Mouse (Mus musculus) intestine, postnatal 0 days (tissue): ENCODE results near the gene Ccdc13. TPM values are rescaled to one million over a fixed set of nuclear protein-coding genes. Genes with fewer than 3 reads are reported as not detected.

Source experiments
- ATAC-seq: fragments of 200-750 bp; cut with Nextera tagmentation; 2 replicates; pipeline ENCODE4 v1.8.0; 2017; ENCODE audit warnings: mild to moderate bottlenecking, moderate TSS enrichment, moderate library complexity
- H3K27ac ChIP-seq: fragments of 300-500 bp; sonication (generic); 2 replicates; pipeline ENCODE4 v1.5.1; 2014; ENCODE audit warnings: mild to moderate bottlenecking, low read depth, low read length, moderate library complexity
- H3K27me3 ChIP-seq: fragments of 300-500 bp; sonication (generic); replicated peaks from 2 replicates; pipeline ENCODE4 v1.6.1; 2014; ENCODE audit warnings: low read length, mixed read lengths; ENCODE audit not compliant: control insufficient read depth, insufficient read depth
- H3K36me3 ChIP-seq: fragments of 300-500 bp; sonication (generic); 2 replicates; pipeline ENCODE4 v1.6.1; 2014; ENCODE audit warnings: mild to moderate bottlenecking, moderate library complexity; ENCODE audit not compliant: control insufficient read depth, insufficient read depth
- H3K4me1 ChIP-seq: fragments of 300-500 bp; sonication (generic); replicated peaks from 2 replicates; pipeline ENCODE4 v1.6.1; 2014; ENCODE audit warnings: antibody characterized with exemption, low read length, mixed read lengths; ENCODE audit not compliant: control insufficient read depth, insufficient read depth
- H3K4me2 ChIP-seq: fragments of 300-500 bp; sonication (generic); replicated peaks from 2 replicates; pipeline ENCODE4 v1.6.1; 2014; ENCODE audit warnings: low read depth, mild to moderate bottlenecking, moderate library complexity
- H3K4me3 ChIP-seq: fragments of 300-500 bp; sonication (generic); 2 replicates; pipeline ENCODE4 v1.5.1; 2014; ENCODE audit warnings: low read depth, low read length
- H3K9ac ChIP-seq: fragments of 300-500 bp; sonication (generic); 2 replicates; pipeline ENCODE4 v1.6.1; 2014; ENCODE audit warnings: mild to moderate bottlenecking, low read depth, low read length
- H3K9me3 ChIP-seq: fragments of 300-500 bp; sonication (generic); 2 replicates; pipeline ENCODE4 v1.6.1; 2016; ENCODE audit warnings: mixed run types; ENCODE audit not compliant: control insufficient read depth
- CTCF ChIP-seq: sonication (generic); IDR thresholded peaks from 2 replicates; pipeline ENCODE4 v1.5.1; 2016; ENCODE audit warnings: low read depth, mild to moderate bottlenecking, control low read depth, antibody characterized with exemption, moderate library complexity
- WGBS: fragments of 180-500 bp; shearing (Covaris S2); extraction: QIAGEN DNeasy Blood & Tissue Kit; methylation state at CpG from one replicate; pipeline ENCODE4 v1.1.7; 2014; 5-methylcytosine and 5-hydroxymethylcytosine counted together
- polyA plus RNA-seq: library from polyadenylated mRNA; unstranded; fragments of >200 nt; fragmentation: Nextera tagmentation; extraction: Ambion mirVana; gene quantifications from 2 replicates; pipeline ENCODE4 v1.2.1, GENCODE M21; 2015

Ccdc13 gene
- polyA plus RNA-seq, 1 experiment from 2014 or later = 0.31 TPM

GRCm38 (mm10) chr9:121854246-121854645 is 15.0 kb upstream of the Ccdc13 start:
- Histone ChIP-seq H3K9me3 (no peaks in the 10 kb centered on the region), H3K4me1 (no peaks in the 10 kb centered on the region), H3K4me2 (no peak overlapping the region), H3K27ac (no peak overlapping the region), H3K36me3 (peaks cover 17% of the 10 kb centered on the region), H3K27me3 (no peaks in the 10 kb centered on the region), H3K9ac (no peak overlapping the region), H3K4me3 (no peak overlapping the region)
- no peak for TF ChIP-seq CTCF
- ATAC-seq = no peak
- WGBS = 70% methylated on average over 3 of the region's 3 CpGs

DNA sequence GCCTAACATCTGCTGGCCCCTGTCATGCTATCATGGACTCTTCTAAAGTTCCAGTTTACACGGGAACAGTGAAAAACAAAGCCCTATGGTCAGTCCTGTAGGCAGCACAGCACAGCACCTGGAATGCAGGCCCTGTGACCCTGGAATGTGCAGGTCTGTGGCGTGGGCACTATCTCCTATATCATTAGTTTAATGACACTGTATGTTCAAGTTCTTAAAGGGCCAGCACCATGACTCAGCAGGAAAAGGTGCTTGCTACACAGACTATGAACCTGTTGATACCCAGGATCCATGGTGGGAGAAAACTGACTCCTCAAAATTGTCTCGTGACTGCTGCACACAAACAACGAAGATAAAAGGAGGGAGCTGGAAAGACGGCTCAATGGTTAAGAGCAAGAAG is 8.6 kb upstream of the Ccdc13 start:
- H3K4me1 ChIP-seq = no peaks in the 10 kb centered on the region
- no peak overlapping the region for H3K27ac ChIP-seq
- no peak overlapping the region for H3K4me2 ChIP-seq
- no peaks in the 10 kb centered on the region for H3K9me3 ChIP-seq
- no peak for ATAC-seq
- no peak for TF ChIP-seq CTCF
- peaks cover 25% of the 10 kb centered on the region for H3K36me3 ChIP-seq
- H3K27me3 ChIP-seq = no peaks in the 10 kb centered on the region
- H3K4me3 ChIP-seq = no peak overlapping the region
- WGBS = 58% methylated on average over 5 of the region's 5 CpGs
- no peak overlapping the region for H3K9ac ChIP-seq

DNA sequence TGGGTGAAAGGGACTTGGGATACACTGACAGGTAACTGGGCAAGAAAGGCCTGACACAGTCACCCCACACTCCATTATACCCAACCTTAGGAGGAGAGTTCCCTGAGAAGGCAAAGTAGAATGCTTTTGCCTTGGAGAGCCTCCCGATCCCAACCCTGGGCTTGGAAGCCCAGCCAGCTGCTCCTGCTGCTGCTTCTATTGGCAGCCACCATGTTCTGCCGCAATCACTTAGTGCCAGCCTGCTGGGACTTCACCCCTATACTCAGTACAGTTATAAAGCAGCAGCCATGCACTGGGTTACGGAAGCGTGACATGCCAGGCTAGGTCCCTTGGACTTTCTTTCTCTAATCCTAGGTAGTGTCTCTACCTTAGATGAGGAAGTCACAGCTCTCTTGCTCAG is 7.9 kb upstream of the Ccdc13 start:
- Histone ChIP-seq H3K9ac (no peak overlapping the region), H3K4me1 (no peaks in the 10 kb centered on the region), H3K27me3 (no peaks in the 10 kb centered on the region), H3K4me2 (no peak overlapping the region), H3K27ac (no peak overlapping the region), H3K36me3 (peaks cover 24% of the 10 kb centered on the region), H3K4me3 (no peak overlapping the region), H3K9me3 (no peaks in the 10 kb centered on the region)
- ATAC-seq = no peak
- no peak for TF ChIP-seq CTCF
- 90% methylated on average over 4 of the region's 4 CpGs for WGBS

DNA sequence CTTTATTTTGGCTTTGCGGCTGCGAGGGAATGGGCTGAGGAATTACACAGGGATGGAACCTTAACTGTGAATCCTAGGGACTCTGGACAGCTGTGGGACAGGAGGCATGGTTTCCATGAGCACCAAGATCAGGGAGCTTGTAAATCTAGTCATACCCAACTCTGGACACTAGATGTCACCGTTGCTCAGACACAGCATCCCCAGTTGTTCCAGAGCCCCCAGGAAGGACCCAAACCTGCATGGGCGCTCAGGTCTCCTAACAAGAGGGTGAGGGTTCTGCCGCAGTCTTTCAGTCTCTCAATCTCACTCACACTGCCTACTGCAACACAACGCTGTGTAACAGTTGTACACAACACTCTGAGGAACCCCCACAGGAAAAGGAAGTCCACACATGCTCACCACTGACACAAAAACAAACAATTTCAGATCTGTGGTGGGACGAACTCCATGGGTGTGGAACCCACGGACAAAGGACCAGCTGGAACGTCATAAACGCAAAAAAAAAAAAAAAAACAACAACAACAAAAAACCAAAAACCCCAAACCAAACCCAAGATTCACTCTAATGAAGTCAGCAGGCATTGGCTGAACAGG is 7.4 kb upstream of the Ccdc13 start:
- no peaks in the 10 kb centered on the region for H3K27me3 ChIP-seq
- H3K4me2 ChIP-seq = no peak overlapping the region
- 36% methylated on average over 10 of the region's 10 CpGs for WGBS
- H3K27ac ChIP-seq = no peak overlapping the region
- H3K36me3 ChIP-seq = peaks cover 21% of the 10 kb centered on the region
- H3K9me3 ChIP-seq = no peaks in the 10 kb centered on the region
- no peak overlapping the region for H3K9ac ChIP-seq
- no peak for ATAC-seq
- peak; percentile 85 for TF ChIP-seq CTCF
- no peak overlapping the region for H3K4me3 ChIP-seq
- no peaks in the 10 kb centered on the region for H3K4me1 ChIP-seq

- no peak overlapping the region for H3K4me2 ChIP-seq
- WGBS = 89% methylated on average over 2 of the region's 2 CpGs
- no peak overlapping the region for H3K4me3 ChIP-seq
Observed at GRCm38 (mm10) chr9:121842914-121843313, 3.7 kb upstream of the Ccdc13 start.

DNA sequence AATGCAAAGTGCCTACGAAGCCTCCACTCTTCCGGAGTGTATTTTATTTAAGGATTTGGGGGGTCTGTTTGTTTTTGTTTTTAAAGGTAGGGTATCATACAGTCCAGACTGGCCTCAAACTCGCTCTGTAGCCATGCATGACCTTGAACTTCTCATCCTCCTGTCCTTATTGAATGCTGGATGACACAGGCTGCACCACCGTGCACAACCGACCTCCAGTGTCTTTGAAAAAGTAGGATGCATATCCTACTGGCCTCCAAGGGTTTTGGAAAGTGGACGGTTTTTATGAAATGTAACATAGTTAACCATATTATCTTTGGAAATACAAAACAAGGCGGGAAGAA is 333 bp upstream of the Ccdc13 start:
- Histone ChIP-seq H3K36me3 (no peaks in the 10 kb centered on the region), H3K4me1 (0 out of 2 replicates have a peak, but pooled peaks cover 3% of the 10 kb centered on the region), H3K27me3 (peaks cover 11% of the 10 kb centered on the region; the same call in 1 of the 2 replicates), H3K9me3 (no peaks in the 10 kb centered on the region), H3K4me3 (peak overlapping the region; percentile 40), H3K9ac (no peak overlapping the region), H3K27ac (no peak overlapping the region), H3K4me2 (peak overlapping the region; percentile 70)
- TF ChIP-seq CTCF = no peak
- peak; percentile 42; the same call in 1 of the 2 replicates for ATAC-seq
- WGBS = 34% methylated on average over 7 of the region's 7 CpGs

More at GRCm38 (mm10) chr9:121842914-121843313, 3.7 kb upstream of the Ccdc13 start:
- TF ChIP-seq CTCF = peak; percentile 62
- Histone ChIP-seq H3K9me3 (no peaks in the 10 kb centered on the region), H3K9ac (no peak overlapping the region), H3K36me3 (no peaks in the 10 kb centered on the region; the same call in 1 of the 2 replicates), H3K27me3 (peaks cover 11% of the 10 kb centered on the region; the same call in 1 of the 2 replicates), H3K4me1 (0 out of 2 replicates have a peak, but pooled peaks cover 3% of the 10 kb centered on the region), H3K27ac (no peak overlapping the region)
- no peak for ATAC-seq

- no peak overlapping the region for H3K9ac ChIP-seq
- 0 out of 2 replicates have a peak, but pooled peaks cover 3% of the 10 kb centered on the region for H3K4me1 ChIP-seq
- H3K9me3 ChIP-seq = no peaks in the 10 kb centered on the region
- H3K27me3 ChIP-seq = peaks cover 11% of the 10 kb centered on the region; the same call in 1 of the 2 replicates
- H3K4me3 ChIP-seq = no peak overlapping the region
- ATAC-seq = no peak
- H3K4me2 ChIP-seq = no peak overlapping the region
- H3K27ac ChIP-seq = no peak overlapping the region
- 86% methylated on average over 6 of the region's 6 CpGs for WGBS
- TF ChIP-seq CTCF = no peak
- no peaks in the 10 kb centered on the region for H3K36me3 ChIP-seq
Observed at GRCm38 (mm10) chr9:121838008-121838407, 1.3 kb downstream of the Ccdc13 start.
